Mouse (Mus musculus): ENCODE results near the gene Sema3a.

DNA sequence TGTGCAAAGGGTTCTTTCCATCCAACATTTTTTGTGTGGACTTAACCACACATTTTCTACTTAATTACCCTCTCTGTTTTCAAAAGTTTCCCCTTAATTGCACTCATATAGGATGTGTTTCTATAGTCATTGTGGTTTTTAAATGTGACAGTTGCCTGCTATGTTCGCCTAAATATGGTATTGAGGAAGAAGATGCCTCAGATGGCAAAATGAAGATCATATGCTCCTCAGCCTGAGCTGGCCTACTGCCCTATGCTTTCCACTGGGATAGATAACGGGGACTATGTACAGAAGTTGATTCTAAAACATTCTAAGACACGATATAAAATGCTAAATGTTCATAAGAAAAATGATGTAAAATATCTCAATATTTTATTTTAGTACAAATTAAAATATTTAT lies 138.3 kb downstream of the Sema3a start:
- TF ChIP-seq CTCF (IDR thresholded peaks at IDR 0.05; ENCODE audit: extremely low read depth, insufficient read depth, low read length), result no peak
- TF ChIP-seq POLR2A (IDR thresholded peaks at IDR 0.05; ENCODE audit: extremely low read depth, insufficient read depth, low read length), result no peak
